Mouse (Mus musculus) brain, adult 10 weeks (tissue): Measurements from ENCODE around the gene Vmn1r73. TPM values are rescaled to one million over a fixed set of nuclear protein-coding genes. Genes with fewer than 3 reads are reported as not detected.

Experiments used
- polyA plus RNA-seq: library from polyadenylated mRNA; stranded (reverse); fragments of 350-450 nt; fragmentation: Illumina TruSeq; extraction: RNeasy Lipid Tissue Mini Kit (QIAGEN cat#74804); gene quantifications from one replicate; pipeline ENCODE4 v1.2.3, GENCODE M21; 2015; ENCODE audit warnings: low read depth, low replicate concordance

Gene Vmn1r73
- not detected for polyA plus RNA-seq

DNA sequence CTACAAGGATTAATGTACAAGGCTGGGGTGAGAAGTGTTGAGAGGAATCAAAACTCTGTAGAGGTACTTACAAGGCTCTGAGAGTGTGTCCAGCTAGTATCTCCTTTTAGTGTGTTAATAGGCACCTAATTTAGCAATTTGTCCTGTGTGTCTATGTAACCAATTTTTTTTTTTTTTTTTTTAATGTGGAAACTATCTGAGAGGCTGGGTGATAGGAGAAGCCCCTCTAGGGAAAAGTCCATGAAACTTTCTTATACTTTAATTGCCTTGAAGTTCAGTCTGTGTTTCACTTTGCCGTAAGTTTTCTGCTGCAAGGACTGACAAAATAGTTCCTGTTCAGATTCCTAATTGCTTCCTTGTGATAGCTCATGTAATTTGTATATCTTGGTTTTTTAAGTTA is at the start of gene Vmn1r73:
Vmn1r73 (plus strand) TSS at position 301 of the 400 bp plus-strand sequence.

Other genes starting within 250 kb of the Vmn1r73 start
- not detected for gene Zscan4-ps2, start 216.0 kb upstream of the Vmn1r73 start, polyA plus RNA-seq
- not detected for gene Zscan4-ps3, start 121.0 kb upstream of the Vmn1r73 start, polyA plus RNA-seq
- gene Vmn1r72, start 50.1 kb upstream of the Vmn1r73 start, polyA plus RNA-seq: not detected
- not detected for gene Vmn1r74, start 103.7 kb downstream of the Vmn1r73 start, polyA plus RNA-seq
- gene Vmn1r75, start 144.4 kb downstream of the Vmn1r73 start, polyA plus RNA-seq: not detected
- gene Vmn1r76, start 207.9 kb downstream of the Vmn1r73 start, polyA plus RNA-seq: not detected